Mouse (Mus musculus): ENCODE data around the gene Bicral. TPM values are rescaled to one million over a fixed set of nuclear protein-coding genes. Genes with fewer than 3 reads are reported as not detected.

Gene Bicral
- polyA plus RNA-seq, 1 experiment, result 16.3 TPM

- no peak for TF ChIP-seq CTCF (IDR thresholded peaks at IDR 0.05; ENCODE audit: insufficient read depth, low read length)
- TF ChIP-seq POLR2A (IDR thresholded peaks at IDR 0.05; ENCODE audit: borderline replicate concordance, extremely low read depth, low read depth, low read length), result peak; percentile 50; the same call in 1 of the 2 replicates
- peak; percentile 93 for DNase-seq
- Histone ChIP-seq H3K4me1 (ENCODE audit: control insufficient read depth, insufficient read depth, low read length) (no peaks in the 10 kb centered on the region), H3K4me3 (replicated peaks; ENCODE audit: extremely low read depth, low read depth, low read length) (peak within 1 kb of the TSS; percentile 86)
- WGBS, result under 1% methylated on average over 58 of the region's 58 CpGs
Observed at GRCm38 (mm10) chr17:46751794-46752556, 106.3 kb downstream of the Bicral start, which contains the start of gene Cnpy3. Gene Cnpy3, minus strand, starts transcription at chr17:46752214.

- no peak for DNase-seq
- 17% methylated on average over 16 of the region's 16 CpGs for WGBS
- Histone ChIP-seq H3K4me1 (ENCODE audit: control insufficient read depth, insufficient read depth, low read length) (no peaks in the 10 kb centered on the region), H3K4me3 (replicated peaks; ENCODE audit: extremely low read depth, low read depth, low read length) (peak overlapping the region; percentile 86)
- TF ChIP-seq CTCF (IDR thresholded peaks at IDR 0.05; ENCODE audit: insufficient read depth, low read length) (no peak), POLR2A (IDR thresholded peaks at IDR 0.05; ENCODE audit: borderline replicate concordance, extremely low read depth, low read depth, low read length) (no peak)
Observed at GRCm38 (mm10) chr17:46751056-46751793, 107.1 kb downstream of the Bicral start.

- Histone ChIP-seq H3K4me1 (ENCODE audit: control insufficient read depth, insufficient read depth, low read length) (no peaks in the 10 kb centered on the region), H3K4me3 (replicated peaks; ENCODE audit: extremely low read depth, low read depth, low read length) (no peak overlapping the region)
- no peak for DNase-seq
- TF ChIP-seq CTCF (IDR thresholded peaks at IDR 0.05; ENCODE audit: insufficient read depth, low read length) (no peak), POLR2A (IDR thresholded peaks at IDR 0.05; ENCODE audit: borderline replicate concordance, extremely low read depth, low read depth, low read length) (no peak)
- 89% methylated on average over 4 of the region's 4 CpGs for WGBS
Observed at GRCm38 (mm10) chr17:46750580-46750979, 107.7 kb downstream of the Bicral start.

GRCm38 (mm10) chr17:46749282-46749681 lies 109.0 kb downstream of the Bicral start:
- 85% methylated on average over 5 of the region's 5 CpGs for WGBS
- Histone ChIP-seq H3K4me3 (replicated peaks; ENCODE audit: extremely low read depth, low read depth, low read length) (no peak overlapping the region), H3K4me1 (ENCODE audit: control insufficient read depth, insufficient read depth, low read length) (no peaks in the 10 kb centered on the region)
- no peak for TF ChIP-seq POLR2A (IDR thresholded peaks at IDR 0.05; ENCODE audit: borderline replicate concordance, extremely low read depth, low read depth, low read length)
- TF ChIP-seq CTCF (IDR thresholded peaks at IDR 0.05; ENCODE audit: insufficient read depth, low read length), result no peak
- DNase-seq, result no peak

Other genes with a start within 250 kb of the Bicral start
- gene Ptk7, start 229.0 kb downstream of the Bicral start, polyA plus RNA-seq (2012; rRNA removed), result 52.6 and 57.3 TPM in 2 replicates
- gene Klc4, start 212.5 kb downstream of the Bicral start, polyA plus RNA-seq (2012; rRNA removed), result 22.6 and 24.1 TPM in 2 replicates
- 52.1 and 61.5 TPM in 2 replicates for gene Mrpl2, start 212.3 kb downstream of the Bicral start, polyA plus RNA-seq (2012; rRNA removed)
- gene Cul7, start 208.1 kb downstream of the Bicral start, polyA plus RNA-seq (2012; rRNA removed), result 40.1 and 45.7 TPM in 2 replicates
- 27.3 and 30.8 TPM in 2 replicates for gene Rrp36, start 184.1 kb downstream of the Bicral start, polyA plus RNA-seq (2012; rRNA removed)
- 48.2 and 55.7 TPM in 2 replicates for gene Mea1, start 179.7 kb downstream of the Bicral start, polyA plus RNA-seq (2012; rRNA removed)
- gene Klhdc3, start 177.6 kb downstream of the Bicral start, polyA plus RNA-seq (2012; rRNA removed), result 68.4 and 78.1 TPM in 2 replicates
- 44.4 and 53.8 TPM in 2 replicates for gene Ppp2r5d, start 153.4 kb downstream of the Bicral start, polyA plus RNA-seq (2012; rRNA removed)
- 60.6 and 80.4 TPM in 2 replicates for gene Pex6, start 147.0 kb downstream of the Bicral start, polyA plus RNA-seq (2012; rRNA removed)
- 13.4 and 14.1 TPM in 2 replicates for gene Gnmt, start 129.3 kb downstream of the Bicral start, polyA plus RNA-seq (2012; rRNA removed)
- gene Cnpy3, start 106.3 kb downstream of the Bicral start, polyA plus RNA-seq (2012; rRNA removed), result 54.9 and 59.7 TPM in 2 replicates
- not detected in 2 replicates for gene Ptcra, start 94.8 kb downstream of the Bicral start, polyA plus RNA-seq (2012; rRNA removed)
- gene 2310039H08Rik, start 85.8 kb downstream of the Bicral start, polyA plus RNA-seq (2012; rRNA removed), result 65.3 and 79.1 TPM in 2 replicates
- gene Rpl7l1, start 75.8 kb downstream of the Bicral start, polyA plus RNA-seq (2012; rRNA removed), result 14.3 and 21.6 TPM in 2 replicates
- gene Tbcc, start 32.2 kb upstream of the Bicral start, polyA plus RNA-seq (2012; rRNA removed), result 17.9 and 20.8 TPM in 2 replicates
- gene Prph2, start 52.0 kb upstream of the Bicral start, polyA plus RNA-seq (2012; rRNA removed), result not detected in 2 replicates
- 27.0 and 31.2 TPM in 2 replicates for gene Ubr2, start 152.1 kb upstream of the Bicral start, polyA plus RNA-seq (2012; rRNA removed)